Mouse (Mus musculus): Measurements from ENCODE around the gene Nrp1. TPM values are rescaled to one million over a fixed set of nuclear protein-coding genes. Genes with fewer than 3 reads are reported as not detected.
A peak's percentile ranks its signal among the peaks of the same experiment; 100 is the strongest.

The Nrp1 gene
- 10 to 100 TPM; 60.4 to 72.9 TPM for total RNA-seq (2021)
- long read RNA-seq, experiment 1, transcript Nrp1-201 (17 exons, 3,597 nt): major isoform, 63 of 98 reads
- long read RNA-seq, experiment 1, partial matches to known transcripts: 14 of 98 reads
- long read RNA-seq, experiment 1, other reads (novel, unspliced or antisense): 21 of 98 reads
- long read RNA-seq, experiment 2, transcript Nrp1-201 (17 exons, 3,597 nt): major isoform, 47 of 89 reads
- long read RNA-seq, experiment 2, partial matches to known transcripts: 27 of 89 reads
- long read RNA-seq, experiment 2, other reads (novel, unspliced or antisense): 15 of 89 reads

DNA sequence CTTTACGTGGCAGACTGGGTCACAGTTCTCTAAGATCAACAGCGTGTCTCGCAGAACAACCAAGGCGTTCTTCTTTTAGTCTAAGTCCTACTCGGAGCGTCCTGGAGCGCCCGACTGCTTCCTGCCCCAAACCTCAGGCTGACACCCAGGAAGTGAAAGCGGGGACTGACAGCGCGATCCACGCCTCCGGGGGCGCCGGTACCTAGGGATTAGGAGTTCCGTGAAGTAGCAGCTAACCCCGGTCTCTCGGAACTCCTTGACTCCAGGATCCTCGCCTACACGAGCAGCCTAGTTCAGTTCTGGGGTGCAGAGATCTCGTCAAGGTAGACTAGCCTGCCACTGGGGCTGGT lies at the start of gene Nrp1:
Gene Nrp1 (plus strand): TSS at position 199 of the 350 bp plus-strand sequence.
- peak; percentile 51 for DNase-seq

DNA sequence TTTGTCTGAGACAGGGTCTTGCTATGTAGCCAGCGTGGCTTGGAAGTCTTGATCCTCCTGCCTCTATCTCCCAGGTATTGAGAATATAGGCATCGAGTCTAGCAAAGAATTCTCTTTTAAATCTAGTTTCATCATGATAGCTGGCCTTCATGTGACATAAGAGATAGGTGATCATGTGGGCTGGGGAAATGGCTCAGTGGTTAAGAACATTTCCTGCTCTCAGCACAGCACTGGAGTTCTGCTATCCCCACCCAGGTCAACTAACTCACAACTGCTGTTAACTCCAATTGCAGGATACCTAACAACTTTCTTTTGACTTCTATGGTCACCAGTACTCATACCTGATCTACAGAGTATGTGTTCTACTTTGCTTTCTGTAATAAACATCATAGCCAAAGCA lies 37.6 kb upstream of the Nrp1 start:
- DNase-seq: no peak

DNA sequence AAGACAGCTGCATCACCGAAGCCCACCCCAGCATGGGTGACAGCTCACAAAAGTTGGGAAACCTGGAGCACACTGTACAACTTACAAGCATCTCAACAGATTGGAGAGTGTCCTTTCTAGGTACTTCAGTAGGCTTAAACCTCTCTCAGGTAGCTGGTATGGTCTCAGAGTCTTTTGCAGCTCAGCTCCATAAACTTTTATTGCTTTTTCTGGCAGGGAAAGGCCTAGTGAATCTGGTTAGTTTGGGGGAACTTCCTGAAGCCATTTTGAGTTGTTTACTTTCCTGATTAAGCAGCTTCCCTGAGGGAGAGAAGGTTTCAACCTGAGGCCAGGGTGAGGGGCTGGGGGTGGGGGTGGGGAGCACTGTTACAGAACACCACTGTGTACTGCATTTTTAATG lies 31.1 kb upstream of the Nrp1 start:
- DNase-seq: no peak

DNA sequence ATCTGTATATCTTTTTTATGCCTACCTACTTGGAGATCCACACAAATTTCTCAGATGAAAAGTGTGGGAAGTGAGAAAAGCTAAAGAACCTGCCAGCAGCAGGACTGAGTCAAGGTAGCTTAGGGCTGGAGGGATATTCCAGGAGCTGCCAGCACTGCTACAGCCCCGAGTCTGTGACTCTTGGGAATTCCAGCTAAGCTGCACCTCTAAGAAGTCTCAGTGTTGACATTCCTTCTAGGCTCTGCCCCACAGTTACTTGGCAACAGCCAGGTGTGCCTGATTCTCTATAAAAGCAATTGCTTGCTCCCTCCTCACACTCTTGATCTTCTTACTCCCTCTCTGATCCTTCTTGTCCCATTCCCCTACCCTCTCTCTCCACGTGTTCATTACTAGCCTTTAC lies 30.5 kb upstream of the Nrp1 start:
- DNase-seq: no peak

DNA sequence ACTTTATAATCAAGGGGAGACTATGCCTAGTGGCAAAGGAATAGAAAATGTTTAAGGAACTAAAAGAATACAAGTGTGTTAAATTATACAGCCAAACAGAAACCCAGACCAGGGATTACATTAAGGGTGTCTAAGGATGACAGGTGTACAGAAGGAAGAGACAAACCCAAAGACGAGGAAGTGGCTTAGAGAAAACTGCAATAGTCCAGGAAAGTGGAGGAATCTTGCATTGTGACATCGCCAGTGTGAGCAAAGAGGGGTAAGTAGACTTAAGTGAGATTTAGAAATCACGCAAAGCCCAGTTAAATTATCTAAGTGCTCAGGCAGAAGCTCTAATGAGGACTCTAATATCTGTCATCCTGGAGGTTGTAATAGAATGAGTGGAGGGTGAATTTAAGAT lies 28.9 kb upstream of the Nrp1 start:
- DNase-seq: no peak

DNA sequence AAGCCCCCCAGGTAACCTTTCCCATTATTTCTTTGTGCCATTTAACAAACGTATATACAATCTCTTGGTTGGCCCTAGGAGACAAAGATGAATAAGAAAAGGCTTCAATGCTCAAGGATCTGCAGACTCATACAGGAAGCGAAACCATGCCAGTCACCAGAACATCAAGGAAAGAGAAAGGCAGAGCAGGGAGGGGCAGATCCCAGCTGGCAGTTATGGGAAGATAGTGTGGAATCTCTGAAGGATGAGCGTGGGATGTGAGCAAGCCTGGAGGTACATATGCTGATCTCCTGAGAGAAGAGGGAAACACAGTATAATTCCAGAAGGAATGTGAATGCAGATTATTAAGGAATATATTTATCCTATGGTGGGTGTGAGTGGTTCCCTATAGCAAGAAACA lies 22.4 kb upstream of the Nrp1 start:
- no peak for DNase-seq

DNA sequence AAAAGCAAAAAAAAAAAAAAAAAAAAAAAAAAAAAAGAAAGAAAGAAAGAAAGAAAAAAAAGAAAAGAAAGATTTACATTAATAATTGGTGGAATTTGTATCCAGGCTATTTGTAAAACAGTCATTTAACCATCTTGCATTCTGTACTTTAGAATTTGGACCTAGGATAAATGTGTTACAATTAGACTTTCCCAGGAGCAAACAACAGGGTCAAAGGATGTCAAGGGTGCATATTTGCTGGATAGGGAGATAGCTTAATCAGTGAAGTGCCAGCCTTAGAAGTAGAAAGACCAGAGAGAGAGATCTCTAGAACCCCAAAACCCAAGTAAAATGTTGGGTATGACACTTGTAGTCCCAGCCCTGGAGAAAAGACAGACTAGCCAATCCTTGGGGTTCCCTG lies 19.5 kb upstream of the Nrp1 start:
- DNase-seq: no peak

DNA sequence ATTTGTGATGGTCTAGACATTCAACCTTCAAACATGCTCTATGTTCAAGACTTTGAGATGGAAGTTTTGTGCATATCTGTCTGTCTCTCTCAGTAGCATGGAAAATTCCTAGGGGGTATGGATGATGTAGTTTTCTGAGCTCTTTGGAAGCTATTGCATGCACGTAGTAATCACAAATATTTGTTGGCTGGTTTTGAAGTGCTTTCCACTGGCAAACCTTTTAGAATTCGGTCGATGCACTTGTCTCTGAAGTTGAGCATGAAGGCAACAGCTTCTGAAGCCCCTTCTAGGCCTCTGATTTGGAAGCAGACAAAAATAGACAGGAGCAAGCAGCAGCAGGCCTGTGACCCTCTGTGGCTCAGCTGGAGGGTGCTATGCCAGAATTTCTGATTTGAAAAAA lies 18.9 kb upstream of the Nrp1 start:
- DNase-seq: no peak

DNA sequence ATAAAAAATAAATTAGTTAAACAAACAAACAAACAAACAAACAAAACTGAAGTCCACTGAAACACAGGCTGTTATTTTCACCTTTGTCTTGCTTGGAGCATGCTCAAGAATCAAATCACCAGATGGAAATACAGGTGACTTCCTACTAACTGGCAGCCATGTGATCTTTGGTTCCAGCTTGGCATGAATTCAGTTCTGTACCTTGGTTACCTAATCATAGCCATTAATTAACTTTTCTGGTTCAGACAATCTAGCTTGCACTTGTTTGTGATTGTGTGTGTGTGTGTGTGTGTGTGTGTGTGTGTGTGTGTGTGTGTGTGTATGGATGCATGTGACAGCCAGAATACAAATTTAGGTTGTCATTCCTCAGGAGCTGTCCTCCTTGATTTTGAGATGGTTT lies 8.0 kb upstream of the Nrp1 start:
- no peak for DNase-seq

DNA sequence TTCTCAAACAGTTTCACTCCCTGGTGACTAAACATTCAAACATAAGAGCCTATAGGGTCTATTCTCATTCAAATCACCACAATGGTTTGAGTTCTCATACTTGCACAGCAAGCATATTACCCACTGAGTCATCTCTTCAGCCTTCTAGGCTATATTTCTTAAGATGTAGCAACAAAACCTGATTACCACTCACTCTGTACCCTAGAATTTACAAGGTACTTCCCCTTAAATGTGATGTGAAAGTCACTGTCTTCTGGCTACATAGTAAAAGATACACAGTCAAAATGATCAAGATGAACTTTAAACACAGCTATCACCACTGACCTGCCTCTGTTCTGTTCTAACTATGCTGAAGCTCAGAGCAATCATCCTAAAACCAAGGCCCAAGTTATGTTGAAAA lies 7.2 kb upstream of the Nrp1 start:
- DNase-seq: no peak

DNA sequence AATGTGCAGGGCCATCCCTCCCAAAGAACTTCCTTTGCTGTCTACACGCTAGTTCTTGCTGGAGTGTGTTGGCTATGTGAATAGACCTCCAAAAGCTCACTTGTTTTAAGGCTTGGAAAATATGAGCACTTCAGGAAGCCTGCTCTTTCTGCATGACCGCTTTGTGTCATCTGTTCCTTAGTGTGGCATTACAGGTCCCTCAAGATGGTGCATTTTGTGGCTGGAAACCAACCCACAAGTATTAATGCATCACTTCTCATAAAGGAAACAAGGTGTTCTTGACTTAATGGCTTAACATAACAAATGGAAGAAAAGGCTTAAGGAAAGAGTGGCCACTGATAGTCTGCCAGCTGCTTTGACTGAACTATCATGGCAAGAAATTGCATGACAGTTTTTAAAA lies 5.6 kb upstream of the Nrp1 start:
- no peak for DNase-seq

DNA sequence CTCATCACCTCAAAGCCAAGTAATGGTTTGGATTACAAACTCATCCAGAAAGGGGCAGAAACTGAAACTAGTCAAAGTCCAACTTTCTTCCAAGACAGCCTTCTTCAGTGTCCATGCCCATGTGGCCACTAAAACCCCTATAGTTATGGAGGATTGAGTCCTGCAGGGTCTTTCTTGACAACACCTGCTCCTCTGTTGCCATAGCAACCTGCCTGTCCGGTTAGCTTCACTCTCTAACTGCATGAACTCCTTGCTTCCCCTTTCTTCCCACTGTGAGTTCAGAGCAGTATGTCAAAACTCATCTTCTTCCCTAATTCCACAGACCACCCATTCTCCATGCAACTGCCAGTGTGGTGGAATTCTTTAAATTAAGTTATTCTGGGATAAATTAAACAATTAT lies 4.4 kb upstream of the Nrp1 start:
- DNase-seq: no peak

DNA sequence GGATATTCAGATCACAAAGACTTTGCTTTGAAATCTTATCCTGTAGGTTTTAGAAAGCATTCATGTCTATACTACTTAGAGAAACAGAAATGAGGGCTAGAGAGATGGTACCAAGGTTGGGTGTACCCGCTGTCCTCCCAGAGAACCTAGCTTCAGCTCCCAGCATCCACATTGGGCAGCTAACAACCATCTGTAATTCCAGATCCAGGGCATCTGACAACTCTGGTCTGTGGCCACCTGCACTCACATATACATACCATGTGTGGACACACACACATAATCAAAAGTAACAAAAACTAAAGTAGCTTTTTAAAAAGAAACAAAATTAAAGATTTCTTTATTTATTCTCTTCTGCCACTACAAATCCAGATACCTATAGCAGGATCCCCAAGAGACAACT lies 3.3 kb upstream of the Nrp1 start:
- no peak for DNase-seq

DNA sequence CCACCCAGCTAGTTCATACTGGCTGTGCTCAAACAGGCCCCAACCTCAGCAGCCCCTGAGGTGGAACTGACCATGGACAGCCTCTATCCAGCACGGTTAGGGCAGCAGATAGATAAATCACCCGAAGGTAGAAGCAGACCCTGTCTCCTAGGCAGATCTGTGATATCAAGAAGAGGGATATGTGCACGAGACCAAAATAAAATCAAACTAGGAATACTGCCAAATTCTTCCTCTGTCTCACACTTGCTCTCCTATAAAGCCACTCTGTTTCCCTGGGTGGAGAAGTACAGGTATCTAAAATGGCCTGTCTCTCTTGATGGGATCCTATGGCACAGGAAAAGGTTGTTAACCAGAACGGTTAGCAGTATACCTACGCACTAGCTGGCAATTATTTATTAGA lies 2.2 kb upstream of the Nrp1 start:
- DNase-seq: no peak

DNA sequence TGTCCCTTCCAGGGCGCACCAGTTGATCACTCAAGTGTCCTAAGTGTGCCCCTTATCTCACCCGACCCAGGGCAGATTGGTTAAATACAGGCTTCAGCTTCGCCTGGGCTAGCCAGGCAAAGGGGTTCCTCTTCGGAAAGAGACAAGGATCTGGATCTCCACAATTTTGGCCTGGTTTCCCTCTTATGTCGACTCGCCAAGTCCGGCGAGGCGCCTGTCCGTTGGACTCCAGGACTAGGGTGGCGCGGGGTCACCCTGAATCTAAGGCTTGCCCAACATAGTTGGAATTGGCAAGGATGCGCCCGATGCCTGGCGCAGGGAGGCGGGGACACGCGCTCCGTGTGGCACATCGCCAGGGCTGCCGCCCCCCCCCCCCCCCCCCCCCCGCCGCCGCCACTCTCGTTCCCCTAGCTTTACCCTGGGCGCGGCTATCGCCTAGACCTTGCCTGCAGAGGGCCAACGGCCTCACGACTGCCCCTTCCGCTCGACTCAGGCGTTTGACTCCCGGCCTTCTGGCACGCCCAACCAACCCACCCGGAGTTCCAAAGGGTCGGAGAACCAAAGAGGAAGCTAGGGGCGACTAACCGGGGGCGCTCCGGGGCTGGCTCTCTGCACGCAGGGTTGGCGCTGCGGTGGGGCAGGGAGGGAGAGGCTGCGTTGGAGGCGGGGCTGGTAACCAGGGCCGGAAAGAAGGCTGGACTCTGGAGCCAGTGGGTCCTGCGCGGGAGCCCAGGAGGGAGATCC lies 1.4 kb upstream of the Nrp1 start:
- DNase-seq: peak; percentile 83

DNA sequence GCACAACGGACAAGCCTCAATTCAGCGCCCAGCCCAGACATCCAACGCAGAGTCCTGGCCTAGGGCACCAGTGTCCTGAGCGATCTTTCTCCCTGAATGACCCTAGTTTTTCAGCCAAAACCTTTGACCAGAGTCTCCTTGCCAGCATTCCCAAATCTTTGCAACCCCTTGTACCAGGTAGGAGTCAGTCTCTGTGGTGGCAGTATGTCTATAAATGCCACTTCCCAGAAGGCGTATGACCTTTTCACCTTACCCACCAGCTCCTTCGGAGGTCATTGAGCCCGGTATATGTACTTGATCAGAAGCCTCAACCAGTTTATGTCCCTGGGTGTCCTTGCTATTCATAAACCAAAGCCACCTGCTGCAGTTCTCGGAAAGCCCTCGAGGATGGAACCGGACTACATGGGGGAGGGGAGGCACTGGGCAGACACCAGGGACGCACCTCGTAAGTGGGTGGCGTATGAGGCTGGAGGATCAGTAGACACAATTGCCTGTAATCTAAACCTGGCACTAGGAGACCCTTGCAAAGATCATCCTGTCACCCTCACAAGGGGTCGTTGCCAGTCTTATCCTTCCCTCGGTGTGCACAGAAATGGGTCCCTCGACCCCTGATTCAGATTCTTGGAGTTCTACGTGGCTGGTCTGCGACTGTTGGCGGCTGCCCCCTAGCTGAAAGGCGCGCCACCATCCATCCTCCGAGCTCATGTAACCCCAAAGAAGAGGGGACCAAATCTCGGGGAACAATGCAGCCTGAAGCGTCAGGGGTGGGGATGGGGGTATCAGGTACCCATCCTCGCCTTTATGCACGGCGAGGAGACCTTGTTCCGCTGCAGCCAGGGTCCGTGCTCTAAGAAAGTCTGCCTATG lies 631 bp upstream of the Nrp1 start:
- DNase-seq: peak; percentile 67

DNA sequence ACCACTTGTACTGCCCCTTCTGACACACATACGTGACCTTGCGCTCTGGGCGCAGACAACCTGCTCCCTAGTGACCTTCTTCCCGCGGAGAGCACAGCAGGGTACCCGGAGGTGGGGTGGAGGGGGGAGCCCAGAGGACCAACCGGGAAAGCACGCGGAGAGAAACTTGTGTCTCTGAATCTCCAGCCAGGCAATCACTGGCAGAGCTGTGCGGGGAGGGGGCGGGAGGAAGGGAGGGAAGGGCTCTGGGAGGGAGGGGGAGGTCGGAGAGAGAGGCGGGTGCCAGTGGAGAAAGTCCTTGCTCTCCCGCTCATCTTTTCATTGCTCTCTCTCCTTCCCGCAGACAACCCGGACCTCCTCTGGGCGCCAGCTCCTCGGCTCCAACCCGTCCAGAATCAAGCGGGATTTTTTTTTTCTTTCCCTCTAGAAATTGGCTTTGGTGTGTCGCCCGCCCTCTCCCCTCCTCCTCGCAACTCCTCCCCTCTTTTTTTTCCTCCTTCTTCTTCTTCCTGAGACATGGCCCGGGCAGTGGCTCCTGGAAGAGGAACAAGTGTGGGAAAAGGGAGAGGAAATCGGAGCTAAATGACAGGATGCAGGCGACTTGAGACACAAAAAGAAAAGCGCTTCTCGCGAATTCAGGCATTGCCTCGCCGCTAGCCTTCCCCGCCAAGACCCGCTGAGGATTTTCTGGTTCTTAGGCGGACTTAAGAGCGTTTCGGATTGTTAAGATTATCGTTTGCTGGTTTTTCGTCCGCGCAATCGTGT lies 534 bp downstream of the Nrp1 start:
- peak; percentile 56 for DNase-seq

DNA sequence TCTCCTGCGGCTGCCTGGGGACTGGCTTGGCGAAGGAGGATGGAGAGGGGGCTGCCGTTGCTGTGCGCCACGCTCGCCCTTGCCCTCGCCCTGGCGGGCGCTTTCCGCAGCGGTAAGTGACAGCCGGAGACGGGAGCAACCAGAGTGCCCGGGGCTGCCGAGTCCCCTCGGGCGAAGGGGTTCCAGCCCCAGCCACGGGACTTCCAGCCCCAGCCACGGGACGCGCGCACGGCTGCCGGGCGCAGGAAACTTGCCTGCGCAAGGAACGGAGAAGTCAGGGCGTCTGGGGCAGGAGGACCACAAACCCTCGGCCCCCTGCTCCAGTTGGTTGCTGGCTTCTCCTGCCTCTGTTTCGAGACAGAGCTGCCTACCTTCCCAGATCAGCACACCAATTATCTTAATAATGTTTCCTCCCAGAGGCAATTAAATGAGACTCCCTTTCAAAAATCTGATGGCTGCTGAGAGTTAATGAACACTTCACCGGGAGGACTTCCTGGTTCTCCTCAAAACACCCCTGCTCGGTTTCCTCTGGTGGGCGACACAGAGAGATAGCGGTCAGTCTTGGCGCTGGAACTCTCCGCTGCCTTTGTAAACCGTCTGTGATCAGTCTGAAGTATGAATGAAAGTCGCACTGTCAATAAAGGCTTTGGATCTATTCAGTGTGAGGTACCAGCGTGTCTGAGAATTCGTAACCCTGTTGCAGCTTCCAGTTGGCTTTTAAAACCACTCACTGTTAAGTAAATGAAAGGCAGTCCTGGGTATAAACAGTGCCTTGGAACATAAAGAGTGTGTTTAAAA lies 1.3 kb downstream of the Nrp1 start:
- DNase-seq: peak; percentile 53

DNA sequence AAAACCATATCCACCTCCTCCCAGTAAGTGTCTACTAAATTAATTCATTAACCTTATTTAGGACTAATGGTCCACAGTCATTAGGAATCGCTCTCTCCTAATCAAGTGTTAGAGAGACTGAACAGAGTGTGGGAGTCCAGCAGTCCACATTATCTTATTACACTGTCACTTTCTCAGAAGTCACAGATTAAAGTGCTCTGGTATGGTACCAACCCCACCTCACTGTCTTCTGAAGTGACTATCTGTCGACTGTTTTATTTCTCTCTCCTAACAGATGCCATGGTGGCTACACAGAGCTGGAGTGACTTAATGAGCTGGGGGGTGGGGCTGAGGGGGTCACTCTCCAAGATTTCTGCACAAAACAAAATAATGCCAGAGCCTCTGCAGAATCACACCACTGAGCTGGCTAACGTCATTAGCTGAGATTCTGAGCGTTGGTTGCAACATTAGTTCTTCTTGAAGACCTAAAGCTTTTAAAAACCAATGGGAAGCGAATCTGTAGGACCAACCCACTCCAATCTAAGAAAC lies 3.0 kb downstream of the Nrp1 start:
- DNase-seq: no peak

DNA sequence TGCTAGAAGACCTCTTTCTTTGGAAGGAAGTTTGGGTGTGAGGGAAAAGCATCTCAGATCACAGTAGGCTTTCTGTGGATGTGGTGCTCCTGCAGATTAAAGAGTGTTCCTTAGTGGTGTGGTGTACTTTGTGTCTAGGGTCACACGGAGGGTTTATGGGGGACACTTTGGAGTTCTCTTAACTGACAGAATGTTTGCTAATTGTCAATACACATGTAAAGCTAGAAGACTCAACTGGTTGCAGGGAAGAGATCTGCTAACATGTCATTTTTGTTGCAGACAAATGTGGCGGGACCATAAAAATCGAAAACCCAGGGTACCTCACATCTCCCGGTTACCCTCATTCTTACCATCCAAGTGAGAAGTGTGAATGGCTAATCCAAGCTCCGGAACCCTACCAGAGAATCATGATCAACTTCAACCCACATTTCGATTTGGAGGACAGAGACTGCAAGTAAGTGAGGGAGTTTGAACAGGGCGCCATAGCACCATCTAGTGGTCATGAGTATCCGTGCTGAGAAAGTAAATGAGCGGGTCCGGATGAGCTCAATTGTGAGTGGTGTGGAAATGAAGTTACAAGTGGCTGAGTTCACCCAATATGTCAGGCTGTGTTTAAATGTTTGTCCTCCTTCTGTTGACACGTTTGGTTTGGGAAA lies 4.7 kb downstream of the Nrp1 start:
- peak; percentile 75 for DNase-seq

DNA sequence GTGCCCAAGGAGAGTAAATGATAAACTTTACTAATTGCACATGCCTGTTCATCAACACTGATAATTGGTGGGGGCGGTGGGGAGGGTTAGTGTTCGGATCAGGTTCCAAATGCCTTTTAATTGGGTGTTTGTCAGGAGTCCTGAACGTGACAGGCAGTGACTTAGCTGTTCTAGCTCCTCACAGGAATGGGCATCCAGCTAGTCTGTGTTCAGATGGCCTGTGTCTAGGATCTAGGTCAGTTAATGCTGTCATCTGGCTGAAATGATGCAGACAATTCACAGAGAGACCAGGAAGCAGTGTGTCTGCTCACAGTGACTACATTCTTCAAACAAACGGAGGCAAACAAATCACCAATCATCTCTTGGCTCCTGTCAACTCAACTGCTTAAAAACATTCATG lies 12.1 kb downstream of the Nrp1 start:
- DNase-seq: no peak

Data from gastrocnemius, postnatal 10 days (tissue).